Mouse (Mus musculus) small intestine, adult 2 months (tissue): ENCODE results near the gene Gm5797.
"Not testable (repeated sequence)": the region's sequence is repeated elsewhere in the genome, so short reads cannot be mapped to it uniquely, and the experiment has no call there.

Experiments used
- CTCF ChIP-seq: fragments of 200-500 bp; IDR thresholded peaks from 2 replicates; pipeline ENCODE4 v1.5.1; 2012; ENCODE audit warnings: low read depth, mild to moderate bottlenecking, control low read depth, inconsistent platforms, low read length, moderate library complexity, mixed read lengths; ENCODE audit not compliant: insufficient replicate concordance, insufficient read length; ENCODE audit errors: extremely low read depth
- POLR2A ChIP-seq: fragments of 200-500 bp; IDR thresholded peaks from 2 replicates; pipeline ENCODE4 v1.6.1; 2012; ENCODE audit warnings: low read depth, mild to moderate bottlenecking, control low read depth, inconsistent platforms, low read length, moderate library complexity

GRCm38 (mm10) chr14:7365034-7365433 is 32.8 kb upstream of the Gm5797 start, which contains the start of gene Gm8374:
- not testable (repeated sequence) for TF ChIP-seq CTCF, POLR2A
